Mouse (Mus musculus): Measurements from ENCODE around the gene Uchl3.

GRCm38 (mm10) chr14:101666536-101666935 is 12.8 kb downstream of the Uchl3 start:
- TF ChIP-seq POLR2A (IDR thresholded peaks at IDR 0.05; ENCODE audit: control insufficient read depth, extremely low read depth, insufficient read depth, low read length, poor library complexity) = no peak
- TF ChIP-seq CTCF (IDR thresholded peaks at IDR 0.05; ENCODE audit: borderline replicate concordance, control insufficient read depth, extremely low read depth, insufficient read depth, low read length, poor library complexity) = no peak

Measured in thymus, adult 2 months (tissue).